Mouse (Mus musculus) adipocyte (in vitro differentiated cells): Measurements from ENCODE around the gene Gm14408.
"Not testable (repeated sequence)": the region's sequence is repeated elsewhere in the genome, so short reads cannot be mapped to it uniquely, and the experiment has no call there.

Source experiments
- DNase-seq: peaks from one replicate; pipeline ENCODE4 v3.0.0-alpha.2; 2016; ENCODE audit warnings: low spot score

The Gm14408 gene

DNA sequence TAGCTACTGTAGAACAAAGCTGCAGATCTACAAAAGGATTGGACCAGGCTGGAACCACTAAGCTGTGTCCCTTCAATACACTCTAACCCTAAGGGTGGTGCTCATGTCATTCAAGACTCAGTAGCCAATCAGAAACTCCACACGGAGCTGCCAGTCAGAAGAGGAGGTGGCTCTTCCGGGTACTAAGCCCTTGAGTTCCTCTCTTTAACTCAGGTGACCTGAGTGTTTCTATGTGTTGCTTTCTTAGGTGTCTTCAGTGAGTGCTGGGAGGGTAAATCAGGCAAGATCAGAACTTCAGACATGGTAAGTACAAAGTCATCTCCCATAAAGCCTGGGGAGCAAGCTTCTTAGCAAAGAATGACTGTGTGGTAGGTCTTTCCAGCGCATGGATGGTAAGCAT, at the start of gene Gm14408:
Gene Gm14408 (plus strand): TSS at position 301 of the 400 bp plus-strand sequence.
- not testable (repeated sequence) for DNase-seq

DNA sequence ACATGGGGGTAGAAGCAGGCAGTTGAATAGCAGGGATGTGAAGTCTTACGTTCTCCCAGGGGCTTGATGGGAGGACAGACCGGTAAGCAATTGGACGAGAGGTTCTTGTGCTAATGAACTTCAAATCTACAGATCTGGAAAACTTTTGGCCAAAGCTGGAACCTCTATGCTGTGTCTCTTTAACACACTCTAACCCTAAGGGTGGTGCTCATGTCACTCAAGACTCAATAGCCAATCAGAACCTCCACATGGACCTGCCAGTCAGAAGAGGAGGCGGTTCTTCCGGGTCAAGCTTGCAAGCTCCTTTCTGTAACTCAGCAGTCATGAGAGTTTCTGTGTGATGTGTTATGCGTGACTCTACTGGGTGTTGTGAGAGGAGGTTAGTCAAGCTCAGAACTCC, 32.6 kb upstream of the Gm14408 start, which contains the start of gene Gm14295:
Gene Gm14295 (plus strand): TSS at position 301 of the 400 bp plus-strand sequence.
- not testable (repeated sequence) for DNase-seq

GRCm38 (mm10) chr2:176798785-176799184, 32.2 kb upstream of the Gm14408 start:
- DNase-seq, result peak; percentile 2
